15 mouse cellular contexts compared by ENCODE assay signal in the genomic region with DNA sequence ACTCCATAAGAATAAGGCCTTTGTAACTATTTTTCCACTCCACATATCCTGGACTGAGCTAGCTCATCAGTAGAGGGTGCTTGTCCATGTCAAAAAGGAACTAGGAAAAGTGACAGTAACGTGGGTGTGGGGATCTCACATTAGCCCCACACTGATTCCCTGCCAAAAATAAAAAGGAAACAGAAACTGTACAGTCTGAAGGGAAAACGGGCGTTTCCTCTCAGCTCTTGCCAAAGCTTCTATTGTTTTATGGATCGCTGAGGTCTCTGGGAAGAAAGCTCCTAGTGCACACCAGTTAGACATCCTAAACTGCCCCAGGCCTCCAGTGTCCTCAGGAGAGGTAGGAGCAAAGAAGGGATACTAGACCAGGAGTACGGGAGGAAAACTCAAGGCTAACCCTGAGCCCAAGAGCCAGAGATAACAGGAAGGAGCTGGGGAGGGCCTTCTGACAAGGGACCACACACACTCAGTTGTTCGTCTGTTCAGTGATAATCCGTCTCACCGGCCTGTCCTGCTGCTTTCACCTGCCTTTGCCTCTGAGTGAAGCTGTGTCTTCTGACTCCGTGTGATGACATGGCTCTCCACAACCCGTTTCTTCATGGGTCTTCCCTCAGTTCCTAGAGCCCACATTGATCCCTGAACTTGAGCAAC. TPM values are rescaled to one million over a fixed set of nuclear protein-coding genes. Genes with fewer than 3 reads are reported as not detected.
DNase-seq lines count a peak whose midpoint lies in the region; ATAC-seq and TF ChIP-seq lines count a peak whose summit lies in the region.
"Had no signal": no experiment of that assay in that cellular context is flagged by ENCODE, and none has a peak within 500 bp of the region (broad histone marks: within the 10 kb centered on the region; RNA-seq: fewer than 3 reads in every experiment).

No protein-coding gene starts in this region.

- H3K9ac ChIP-seq in heart, adult 2 months (ENCODE audit: low read depth, low read length), result peak overlapping the region; percentile 41
- no peak overlapping the region for H3K9ac ChIP-seq in forebrain, embryonic 14.5 days (ENCODE audit: low read length)

- H3K9me3 ChIP-seq in forebrain, embryonic 14.5 days (replicated peaks; ENCODE audit: control insufficient read depth, low read length), result no peaks in the 10 kb centered on the region

- WGBS in heart, adult 2 months, result 26% methylated on average over 10 of the region's 10 CpGs
- WGBS in forebrain, embryonic 14.5 days, result 66% methylated on average over 10 of the region's 10 CpGs

- intact Hi-C loops in heart, adult 2 months (cut with DNase I), result no loop called here
- intact Hi-C loops in heart, postnatal 25 days (cut with DNase I), result no loop called here

- TF ChIP-seq CTCF in heart, adult 2 months (IDR thresholded peaks at IDR 0.05), result peak; percentile 14

- no peak for TF ChIP-seq EP300 in heart, adult 2 months (IDR thresholded peaks at IDR 0.05; ENCODE audit: insufficient read depth, low read depth, low read length)

- no peaks in the 10 kb centered on the region for H3K27me3 ChIP-seq in heart, adult 2 months (ENCODE audit: control insufficient read depth, insufficient read depth, low read length)
- no peaks in the 10 kb centered on the region for H3K27me3 ChIP-seq in forebrain, embryonic 14.5 days (replicated peaks; ENCODE audit: control insufficient read depth, insufficient read depth, low read length)

- no peaks in the 10 kb centered on the region for H3K79me2 ChIP-seq in heart, adult 2 months (replicated peaks; ENCODE audit: control insufficient read depth, insufficient read depth, low read length)

- peak; percentile 73; the same call in 1 of the 2 replicates for TF ChIP-seq POLR2A in heart, adult 2 months (IDR thresholded peaks at IDR 0.05; ENCODE audit: insufficient read depth, low read depth, low read length)

- peak overlapping the region; percentile 71 for H3K27ac ChIP-seq in heart, adult 2 months
- no peak overlapping the region for H3K27ac ChIP-seq in forebrain, embryonic 14.5 days (ENCODE audit: low read depth, low read length)

- peaks cover 9% of the 10 kb centered on the region for H3K4me1 ChIP-seq in heart, adult 2 months (ENCODE audit: control insufficient read depth, insufficient read depth, low read length)
- no peaks in the 10 kb centered on the region for H3K4me1 ChIP-seq in forebrain, embryonic 14.5 days (ENCODE audit: control insufficient read depth, insufficient read depth, low read length)

- H3K36me3 ChIP-seq in heart, adult 2 months (ENCODE audit: control insufficient read depth, insufficient read depth, low read length), result no peaks in the 10 kb centered on the region
- no peaks in the 10 kb centered on the region for H3K36me3 ChIP-seq in forebrain, embryonic 14.5 days (ENCODE audit: control insufficient read depth, insufficient read depth, low read length)

- peak overlapping the region; percentile 20; the same call in 1 of the 2 replicates for H3K4me3 ChIP-seq in heart, adult 2 months
- H3K4me3 ChIP-seq in forebrain, embryonic 14.5 days (ENCODE audit: low read depth, low read length), result no peak overlapping the region
- H3K4me3 ChIP-seq: erythroblast, embryonic 14.5 days had no signal

- H3K4me2 ChIP-seq in forebrain, embryonic 14.5 days (ENCODE audit: low read length), result no peak overlapping the region

- ATAC-seq in granulocyte monocyte progenitor cell, adult 5-6 weeks (replicated peaks; ENCODE audit: poor library complexity, severe bottlenecking), result peak; percentile 45
- no peak for ATAC-seq in forebrain, embryonic 14.5 days
- ATAC-seq: midbrain, embryonic 16.5 days had no signal

- peak; percentile 36 to 40 for DNase-seq in heart, adult 2 months
- DNase-seq in heart, postnatal 25 days (ENCODE audit: low spot score), result no peak
- peak; percentile 42 for DNase-seq in 3T3-L1 (ENCODE audit: low read depth, low spot score)
- DNase-seq in lung, postnatal 10 days, result peak; percentile 41
- no peak for DNase-seq in Muller cell, postnatal 12 days (ENCODE audit: inconsistent ontology term)
- no peak for DNase-seq in cerebellum, adult 11-12 months
- no peak for DNase-seq in forebrain, embryonic 14.5 days (ENCODE audit: low spot score)
- DNase-seq: adrenal gland, postnatal 36 days; cerebellum, postnatal 14 days; thymus, postnatal 4 days had no signal

RNA-seq across cellular contexts. Expression of gene Hdc, which starts 11.4 kb away (rescaled TPM):
- 1 to 10 TPM in 1 of 2 experiments, under 1 TPM in 1; 0.81 to 1.4 TPM for total RNA-seq in heart, adult 2 months (2021)
- polyA plus RNA-seq in heart, adult 2 months (2012; rRNA removed), result 2.3 and 3.3 TPM in 2 replicates
- 1 to 10 TPM; 1.5 to 1.8 TPM for total RNA-seq in heart, postnatal 25 days (2021)
- 79.4 and 82.5 TPM in 2 replicates for total RNA-seq in granulocyte monocyte progenitor cell, adult 5-6 weeks (2014; fragmentation: Nextera tagmentation)
- total RNA-seq in granulocyte monocyte progenitor cell, adult 5-6 weeks (2017), result 138 and 152 TPM in 2 replicates
- 1.1 and 1.6 TPM in 2 replicates for polyA plus RNA-seq in forebrain, embryonic 14.5 days (2014; fragmentation: Nextera tagmentation; extraction: Ambion mirVana)

RNA-seq across cellular contexts. Expression of gene Slc27a2, which starts 55.5 kb away (rescaled TPM):
- total RNA-seq in heart, adult 2 months (2021), result under 1 TPM; 0.64 to 0.78 TPM
- polyA plus RNA-seq in heart, adult 2 months (2012; rRNA removed), result 0.88 and 1.8 TPM in 2 replicates
- total RNA-seq in heart, postnatal 25 days (2021), result under 1 TPM; 0.11 to 0.26 TPM
- total RNA-seq in granulocyte monocyte progenitor cell, adult 5-6 weeks (2014; fragmentation: Nextera tagmentation), result not detected in 2 replicates
- not detected in 2 replicates for total RNA-seq in granulocyte monocyte progenitor cell, adult 5-6 weeks (2017)
- polyA plus RNA-seq in forebrain, embryonic 14.5 days (2014; fragmentation: Nextera tagmentation; extraction: Ambion mirVana), result 3.7 and 5.3 TPM in 2 replicates
- polyA plus RNA-seq: C2C12; erythroblast, embryonic 14.5 days; limb, embryonic 11.5 days had no signal

Comparison
In these comparisons a context has a peak if more than half of its experiments do, and no peak if none do; other contexts are left out.
1. DNase-seq: peak in heart, adult 2 months (2 of 2), 3T3-L1 (single experiment) and lung, postnatal 10 days (single experiment); none in heart, postnatal 25 days (single experiment), Muller cell, postnatal 12 days (single experiment), cerebellum, adult 11-12 months (single experiment) and forebrain, embryonic 14.5 days (single experiment).
2. RNA of gene Hdc, which starts 11.4 kb away (total RNA-seq): 79.4 to 152 TPM in granulocyte monocyte progenitor cell, adult 5-6 weeks; 1.5 to 1.8 TPM in heart, postnatal 25 days and 0.81 to 1.4 TPM in heart, adult 2 months; every median in the first group is over 10 times any median in the second.